Mouse (Mus musculus) cerebellum, adult 9-11 months (tissue): ENCODE measurements around the gene Fus.
"Not testable (repeated sequence)": the region's sequence is repeated elsewhere in the genome, so short reads cannot be mapped to it uniquely, and the experiment has no call there.

Experiments used
- DNase-seq: peaks from one replicate; pipeline ENCODE4 v3.0.0; 2022

Gene Fus

DNA sequence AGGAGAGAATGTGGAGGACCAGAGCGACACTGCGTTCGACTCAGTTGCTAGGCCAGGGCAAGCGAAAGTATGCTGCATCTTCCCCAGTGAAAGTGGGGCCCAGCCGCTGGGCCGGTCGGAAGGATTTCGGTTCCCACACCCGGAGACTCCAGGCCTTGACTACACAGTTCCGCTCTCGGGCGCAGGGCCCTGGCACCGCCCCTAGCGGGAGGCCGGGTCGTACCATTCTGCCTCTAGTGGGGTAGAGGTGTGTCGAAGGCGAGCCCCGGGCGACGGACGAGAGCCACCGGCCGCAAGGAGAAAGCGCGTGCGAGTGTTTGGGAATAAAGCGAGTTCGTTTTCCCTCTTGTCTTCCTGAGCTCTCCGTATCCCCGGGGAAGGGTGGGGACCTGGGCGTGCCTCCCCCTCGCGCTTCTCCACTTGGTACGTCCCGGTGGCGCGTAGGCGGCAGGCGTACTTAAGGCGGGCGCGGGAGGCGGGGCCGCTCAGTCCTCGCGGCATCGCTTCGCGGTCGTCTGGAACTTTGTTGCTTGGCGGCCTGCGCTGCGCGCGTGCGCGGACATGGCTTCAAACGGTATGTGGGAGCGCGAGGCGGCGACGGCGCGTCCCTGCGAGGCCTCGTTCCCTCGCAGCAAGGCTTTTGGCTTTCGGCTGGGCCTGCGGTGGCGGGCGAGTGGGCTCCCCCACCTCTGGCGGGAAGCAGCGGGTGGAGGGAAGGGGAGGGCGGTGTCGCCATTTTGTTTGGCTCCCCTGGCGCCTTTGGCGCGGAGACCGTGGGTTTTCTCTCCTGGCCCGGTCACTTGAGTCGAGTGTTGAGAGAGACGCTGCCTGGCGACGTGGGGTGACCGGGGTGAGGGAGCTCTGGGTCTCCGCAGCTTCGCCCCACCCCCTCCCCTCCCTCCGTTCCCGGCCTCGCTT lies at the start of gene Fus:
Gene Fus (plus strand): TSS at position 454 of the 918 bp plus-strand sequence.
- DNase-seq = peak; percentile 95

- DNase-seq = peak; percentile 41
Observed at GRCm38 (mm10) chr7:127918203-127918602, 49.1 kb upstream of the Fus start.

- DNase-seq = no peak
Observed at GRCm38 (mm10) chr7:127919290-127919689, 48.0 kb upstream of the Fus start.

- DNase-seq = no peak
Observed at GRCm38 (mm10) chr7:127921516-127921915, 45.7 kb upstream of the Fus start.

GRCm38 (mm10) chr7:127922451-127923275 lies 44.6 kb upstream of the Fus start:
- DNase-seq = no peak

- DNase-seq = no peak
Observed at GRCm38 (mm10) chr7:127923714-127924113, 43.5 kb upstream of the Fus start.

GRCm38 (mm10) chr7:127925252-127925651 lies 42.0 kb upstream of the Fus start:
- no peak for DNase-seq

GRCm38 (mm10) chr7:127926066-127926465 lies 41.2 kb upstream of the Fus start:
- DNase-seq = no peak

GRCm38 (mm10) chr7:127926846-127927245 lies 40.4 kb upstream of the Fus start:
- no peak for DNase-seq

- DNase-seq = peak; percentile 23
Observed at GRCm38 (mm10) chr7:127927726-127928125, 39.5 kb upstream of the Fus start.

DNA sequence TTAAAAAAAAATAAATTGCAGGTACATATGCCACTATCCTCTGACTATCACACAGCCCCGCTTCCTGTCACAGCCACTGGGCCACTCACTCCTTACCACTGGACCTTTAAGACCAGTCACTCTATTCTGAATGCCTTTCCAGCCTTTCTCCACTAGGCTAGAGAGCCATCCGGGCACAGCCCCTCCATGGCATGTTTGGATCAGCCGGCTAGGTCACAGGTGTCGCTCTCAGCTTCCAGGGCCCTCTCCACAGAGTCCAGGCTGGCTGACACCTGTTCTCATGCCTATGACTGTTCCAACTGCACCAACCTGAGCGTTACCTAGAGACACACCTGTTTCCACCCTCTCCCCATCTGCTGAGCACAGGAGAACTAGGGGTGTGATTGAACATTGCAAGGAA lies 38.7 kb upstream of the Fus start:
- DNase-seq = peak; percentile 48

DNA sequence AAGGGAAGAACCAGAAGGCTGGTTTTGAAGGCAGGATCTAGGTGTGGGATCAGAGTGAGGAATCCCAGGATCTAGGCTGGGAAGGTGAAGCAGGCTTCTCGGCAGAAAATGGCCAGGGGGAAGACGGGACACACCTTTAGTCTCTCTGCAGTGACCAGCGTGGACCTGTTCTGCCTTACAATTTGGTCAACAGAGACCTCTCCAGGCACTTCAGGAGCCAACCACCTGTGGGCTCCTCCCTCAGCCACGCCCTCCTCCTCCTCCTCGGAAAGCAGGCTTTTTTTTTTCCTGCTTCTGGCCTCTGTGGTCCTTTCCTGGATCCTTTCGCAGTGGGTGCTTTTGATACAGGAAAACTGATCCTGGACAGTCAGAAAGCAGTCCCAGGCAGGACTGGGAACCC lies 37.3 kb upstream of the Fus start, which contains the start of gene Prss8:
Gene Prss8 (minus strand): TSS at position 182 of the 400 bp plus-strand sequence.
- DNase-seq = peak; percentile 17

DNA sequence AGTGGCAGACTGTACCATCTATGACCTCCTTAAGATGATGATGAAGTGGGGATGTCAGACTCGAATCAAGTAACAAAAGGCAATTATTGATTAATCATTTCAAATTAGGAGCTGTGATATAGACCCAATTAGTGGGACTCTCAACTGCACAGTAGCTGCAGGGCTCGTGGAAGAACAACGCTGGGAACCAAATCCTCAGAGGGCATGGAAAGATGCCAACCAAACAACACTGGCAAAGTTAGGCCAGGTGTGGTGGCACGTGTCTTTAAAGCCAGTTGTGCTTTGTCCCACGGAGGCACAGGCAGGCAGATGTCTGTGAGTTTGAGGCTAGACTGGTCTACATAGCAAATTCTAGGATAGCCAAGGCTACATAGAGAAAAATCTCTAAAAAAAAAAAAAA lies 36.6 kb upstream of the Fus start:
- peak; percentile 4 for DNase-seq

- peak; percentile 10 for DNase-seq
Observed at GRCm38 (mm10) chr7:127931351-127932135, 35.7 kb upstream of the Fus start.

- DNase-seq = peak; percentile 19
Observed at GRCm38 (mm10) chr7:127932273-127933031, 34.8 kb upstream of the Fus start.

- no peak for DNase-seq
Observed at GRCm38 (mm10) chr7:127934075-127934474, 33.2 kb upstream of the Fus start.

DNA sequence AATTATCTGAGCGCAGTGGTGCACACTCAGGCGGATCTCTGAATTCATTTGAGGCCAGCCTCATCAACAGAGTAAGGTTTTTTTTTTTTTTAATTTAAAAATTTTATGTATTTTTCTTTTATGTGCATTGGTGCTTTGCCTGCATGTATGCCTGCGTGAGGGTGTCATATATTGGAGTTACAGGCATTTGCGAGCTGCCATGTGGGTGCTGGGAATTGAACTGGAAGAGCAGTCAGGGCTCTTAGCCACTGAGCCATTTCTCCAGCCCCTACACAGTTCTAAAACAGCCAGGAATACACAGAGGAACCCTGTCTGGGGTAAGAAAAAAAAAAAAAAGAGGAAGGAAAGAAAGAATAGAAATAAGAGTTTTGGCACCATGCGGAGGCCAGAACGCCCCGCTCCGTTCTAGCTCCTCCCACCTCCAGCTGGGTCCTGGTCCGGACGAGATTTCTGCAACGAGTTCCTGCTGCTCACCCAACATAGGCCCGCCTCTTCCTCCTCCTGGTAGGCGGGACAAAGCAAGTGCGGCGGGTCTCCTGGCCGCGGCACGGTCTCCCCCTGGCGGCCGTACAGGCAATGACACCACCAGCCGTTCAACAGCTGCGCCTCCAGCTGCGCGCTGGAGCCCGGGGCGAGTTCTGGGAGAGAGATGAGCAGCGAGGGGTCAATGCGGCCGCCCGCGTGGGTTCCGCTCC lies 32.1 kb upstream of the Fus start:
- peak; percentile 96 for DNase-seq

- no peak for DNase-seq
Observed at GRCm38 (mm10) chr7:127935748-127936159, 31.5 kb upstream of the Fus start.

GRCm38 (mm10) chr7:127936216-127936884 lies 30.9 kb upstream of the Fus start:
- peak; percentile 43 for DNase-seq

- DNase-seq = not testable (repeated sequence)
Observed at GRCm38 (mm10) chr7:127942097-127942496, 25.2 kb upstream of the Fus start.

- no peak for DNase-seq
Observed at GRCm38 (mm10) chr7:127944614-127945013, 22.6 kb upstream of the Fus start.
